Mouse (Mus musculus): ENCODE data around the gene Krt31. TPM values are rescaled to one million over a fixed set of nuclear protein-coding genes. Genes with fewer than 3 reads are reported as not detected.

The Krt31 gene
- polyA plus RNA-seq (2014; fragmentation: Nextera tagmentation; extraction: Ambion mirVana): not detected in 2 replicates

- H3K9ac ChIP-seq (replicated peaks; ENCODE audit: low read length): no peak within 1 kb of the TSS
- H3K27me3 ChIP-seq (ENCODE audit: control insufficient read depth, insufficient read depth, low read length): no peaks in the 10 kb centered on the region
- no peaks in the 10 kb centered on the region for H3K4me1 ChIP-seq (ENCODE audit: control insufficient read depth, insufficient read depth, low read length)
- ATAC-seq (ENCODE audit: low FRiP score, low TSS enrichment): no peak
- no peak for DNase-seq
- no peaks in the 10 kb centered on the region for H3K36me3 ChIP-seq (ENCODE audit: control insufficient read depth, insufficient read depth, low read length)
- H3K4me3 ChIP-seq (replicated peaks; ENCODE audit: low read depth, low read length): no peak within 1 kb of the TSS
- 82% methylated on average over 3 of the region's 3 CpGs for WGBS
- H3K4me2 ChIP-seq (ENCODE audit: low read length): no peak within 1 kb of the TSS
- no peaks in the 10 kb centered on the region for H3K9me3 ChIP-seq (ENCODE audit: control insufficient read depth, low read length)
- H3K27ac ChIP-seq (replicated peaks; ENCODE audit: low read depth, low read length): no peak within 1 kb of the TSS
Observed at GRCm38 (mm10) chr11:100050451-100050850, at the start of gene Krt31. Krt31 (minus strand) TSS chr11:100050551.

GRCm38 (mm10) chr11:100097819-100098218, 47.5 kb upstream of the Krt31 start:
- Histone ChIP-seq H3K4me2 (ENCODE audit: low read length) (no peak overlapping the region), H3K4me1 (ENCODE audit: control insufficient read depth, insufficient read depth, low read length) (no peaks in the 10 kb centered on the region), H3K4me3 (replicated peaks; ENCODE audit: low read depth, low read length) (no peak overlapping the region), H3K36me3 (ENCODE audit: control insufficient read depth, insufficient read depth, low read length) (no peaks in the 10 kb centered on the region), H3K27ac (replicated peaks; ENCODE audit: low read depth, low read length) (no peak overlapping the region), H3K9ac (replicated peaks; ENCODE audit: low read length) (no peak overlapping the region), H3K9me3 (ENCODE audit: control insufficient read depth, low read length) (no peaks in the 10 kb centered on the region), H3K27me3 (ENCODE audit: control insufficient read depth, insufficient read depth, low read length) (no peaks in the 10 kb centered on the region)
- DNase-seq (no peak), ATAC-seq (ENCODE audit: low FRiP score, low TSS enrichment) (no peak)
- WGBS: 73% methylated on average over 9 of the region's 9 CpGs

- Histone ChIP-seq H3K36me3 (ENCODE audit: control insufficient read depth, insufficient read depth, low read length) (no peaks in the 10 kb centered on the region), H3K9me3 (ENCODE audit: control insufficient read depth, low read length) (no peaks in the 10 kb centered on the region), H3K27me3 (ENCODE audit: control insufficient read depth, insufficient read depth, low read length) (no peaks in the 10 kb centered on the region), H3K4me2 (ENCODE audit: low read length) (no peak within 1 kb of the TSS), H3K4me3 (replicated peaks; ENCODE audit: low read depth, low read length) (no peak within 1 kb of the TSS), H3K27ac (replicated peaks; ENCODE audit: low read depth, low read length) (no peak within 1 kb of the TSS), H3K9ac (replicated peaks; ENCODE audit: low read length) (no peak within 1 kb of the TSS), H3K4me1 (ENCODE audit: control insufficient read depth, insufficient read depth, low read length) (no peaks in the 10 kb centered on the region)
- no peak for DNase-seq
- no peak for ATAC-seq (ENCODE audit: low FRiP score, low TSS enrichment)
- 92% methylated on average over 9 of the region's 9 CpGs for WGBS
Observed at GRCm38 (mm10) chr11:100096141-100096540, 45.8 kb upstream of the Krt31 start, which contains the start of gene Krt35. Krt35 (minus strand) TSS chr11:100096241.

- no peak overlapping the region for H3K4me3 ChIP-seq (replicated peaks; ENCODE audit: low read depth, low read length)
- H3K9ac ChIP-seq (replicated peaks; ENCODE audit: low read length): no peak overlapping the region
- H3K36me3 ChIP-seq (ENCODE audit: control insufficient read depth, insufficient read depth, low read length): no peaks in the 10 kb centered on the region
- WGBS: 68% methylated on average over 7 of the region's 7 CpGs
- H3K4me1 ChIP-seq (ENCODE audit: control insufficient read depth, insufficient read depth, low read length): no peaks in the 10 kb centered on the region
- H3K9me3 ChIP-seq (ENCODE audit: control insufficient read depth, low read length): no peaks in the 10 kb centered on the region
- ATAC-seq (ENCODE audit: low FRiP score, low TSS enrichment) (no peak), DNase-seq (no peak)
- H3K27ac ChIP-seq (replicated peaks; ENCODE audit: low read depth, low read length): no peak overlapping the region
- H3K27me3 ChIP-seq (ENCODE audit: control insufficient read depth, insufficient read depth, low read length): no peaks in the 10 kb centered on the region
- H3K4me2 ChIP-seq (ENCODE audit: low read length): no peak overlapping the region
Observed at GRCm38 (mm10) chr11:100088378-100089025, 38.2 kb upstream of the Krt31 start.

GRCm38 (mm10) chr11:100087861-100088260, 37.5 kb upstream of the Krt31 start, which contains the start of gene Krt32:
Krt32 (minus strand) TSS chr11:100088226.
- Histone ChIP-seq H3K4me3 (replicated peaks; ENCODE audit: low read depth, low read length) (no peak within 1 kb of the TSS), H3K27ac (replicated peaks; ENCODE audit: low read depth, low read length) (no peak within 1 kb of the TSS), H3K9me3 (ENCODE audit: control insufficient read depth, low read length) (no peaks in the 10 kb centered on the region), H3K4me2 (ENCODE audit: low read length) (no peak within 1 kb of the TSS), H3K4me1 (ENCODE audit: control insufficient read depth, insufficient read depth, low read length) (no peaks in the 10 kb centered on the region), H3K36me3 (ENCODE audit: control insufficient read depth, insufficient read depth, low read length) (no peaks in the 10 kb centered on the region), H3K9ac (replicated peaks; ENCODE audit: low read length) (no peak within 1 kb of the TSS), H3K27me3 (ENCODE audit: control insufficient read depth, insufficient read depth, low read length) (no peaks in the 10 kb centered on the region)
- ATAC-seq (ENCODE audit: low FRiP score, low TSS enrichment) (no peak), DNase-seq (no peak)
- WGBS: 96% methylated on average over 10 of the region's 10 CpGs

- no peaks in the 10 kb centered on the region for H3K27me3 ChIP-seq (ENCODE audit: control insufficient read depth, insufficient read depth, low read length)
- no peak overlapping the region for H3K27ac ChIP-seq (replicated peaks; ENCODE audit: low read depth, low read length)
- no peaks in the 10 kb centered on the region for H3K36me3 ChIP-seq (ENCODE audit: control insufficient read depth, insufficient read depth, low read length)
- no peak overlapping the region for H3K9ac ChIP-seq (replicated peaks; ENCODE audit: low read length)
- H3K4me1 ChIP-seq (ENCODE audit: control insufficient read depth, insufficient read depth, low read length): no peaks in the 10 kb centered on the region
- 53% methylated on average over 1 of the region's 1 CpGs for WGBS
- H3K9me3 ChIP-seq (ENCODE audit: control insufficient read depth, low read length): no peaks in the 10 kb centered on the region
- ATAC-seq (ENCODE audit: low FRiP score, low TSS enrichment): no peak
- no peak overlapping the region for H3K4me3 ChIP-seq (replicated peaks; ENCODE audit: low read depth, low read length)
- H3K4me2 ChIP-seq (ENCODE audit: low read length): no peak overlapping the region
- no peak for DNase-seq
Observed at GRCm38 (mm10) chr11:100073873-100074272, 23.5 kb upstream of the Krt31 start.

- no peaks in the 10 kb centered on the region for H3K9me3 ChIP-seq (ENCODE audit: control insufficient read depth, low read length)
- H3K4me1 ChIP-seq (ENCODE audit: control insufficient read depth, insufficient read depth, low read length): no peaks in the 10 kb centered on the region
- H3K4me2 ChIP-seq (ENCODE audit: low read length): no peak overlapping the region
- H3K4me3 ChIP-seq (replicated peaks; ENCODE audit: low read depth, low read length): no peak overlapping the region
- no peak for ATAC-seq (ENCODE audit: low FRiP score, low TSS enrichment)
- 91% methylated on average over 17 of the region's 17 CpGs for WGBS
- no peak overlapping the region for H3K9ac ChIP-seq (replicated peaks; ENCODE audit: low read length)
- DNase-seq: no peak
- H3K27ac ChIP-seq (replicated peaks; ENCODE audit: low read depth, low read length): no peak overlapping the region
- no peaks in the 10 kb centered on the region for H3K27me3 ChIP-seq (ENCODE audit: control insufficient read depth, insufficient read depth, low read length)
- H3K36me3 ChIP-seq (ENCODE audit: control insufficient read depth, insufficient read depth, low read length): no peaks in the 10 kb centered on the region
Observed at GRCm38 (mm10) chr11:100067293-100068036, 17.1 kb upstream of the Krt31 start.

- H3K4me1 ChIP-seq (ENCODE audit: control insufficient read depth, insufficient read depth, low read length): no peaks in the 10 kb centered on the region
- H3K27ac ChIP-seq (replicated peaks; ENCODE audit: low read depth, low read length): no peak overlapping the region
- peak; percentile 27 for DNase-seq
- H3K9me3 ChIP-seq (ENCODE audit: control insufficient read depth, low read length): no peaks in the 10 kb centered on the region
- 45% methylated on average over 12 of the region's 12 CpGs for WGBS
- H3K4me3 ChIP-seq (replicated peaks; ENCODE audit: low read depth, low read length): no peak overlapping the region
- H3K4me2 ChIP-seq (ENCODE audit: low read length): no peak overlapping the region
- H3K27me3 ChIP-seq (ENCODE audit: control insufficient read depth, insufficient read depth, low read length): no peaks in the 10 kb centered on the region
- H3K36me3 ChIP-seq (ENCODE audit: control insufficient read depth, insufficient read depth, low read length): no peaks in the 10 kb centered on the region
- no peak for ATAC-seq (ENCODE audit: low FRiP score, low TSS enrichment)
- no peak overlapping the region for H3K9ac ChIP-seq (replicated peaks; ENCODE audit: low read length)
Observed at GRCm38 (mm10) chr11:100066236-100067010, 16.1 kb upstream of the Krt31 start.

Measured in midbrain, embryonic 14.5 days (tissue).